Mouse (Mus musculus) Muller cell, postnatal 12 days (primary cell): Measurements from ENCODE around the gene Polh.

ENCODE experiments used
- DNase-seq: peaks from one replicate; pipeline ENCODE4 v3.0.0-alpha.2; 2015; ENCODE audit errors: inconsistent ontology term

The Polh gene

DNA sequence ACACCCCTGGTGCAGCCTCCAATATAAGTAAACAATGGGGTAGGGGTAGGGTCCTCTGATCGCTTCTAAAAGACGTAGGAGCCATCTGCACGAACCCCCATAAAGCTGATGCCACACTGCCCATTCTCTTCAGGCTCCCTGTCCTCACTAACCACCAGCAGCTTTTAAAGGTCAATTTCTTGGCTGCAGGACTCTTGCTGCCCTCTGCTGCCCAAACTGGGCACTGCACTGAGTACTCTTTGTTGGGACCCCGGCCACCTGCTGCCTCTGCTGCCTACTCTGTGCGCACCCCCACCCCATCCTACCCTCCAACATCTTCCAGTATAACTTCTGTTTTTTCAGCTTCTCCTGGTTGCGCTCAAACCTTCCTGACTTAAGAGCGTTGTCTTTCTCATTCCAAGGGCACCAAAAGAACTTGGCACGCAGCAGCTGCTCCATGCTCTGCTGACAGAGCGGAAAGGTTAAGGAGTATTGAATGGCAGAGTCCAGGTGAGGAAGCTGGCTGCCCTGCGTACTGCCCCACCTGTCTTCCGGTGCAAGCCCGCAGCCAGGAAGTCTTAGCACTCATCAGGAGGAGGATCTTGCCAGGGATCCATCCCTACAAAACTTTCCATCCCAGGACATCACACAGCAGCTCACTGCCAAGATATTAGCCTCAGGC is 70.3 kb downstream of the Polh start:
- peak; percentile 51 for DNase-seq

GRCm38 (mm10) chr17:46129741-46130498 is 72.5 kb downstream of the Polh start:
- DNase-seq: no peak

DNA sequence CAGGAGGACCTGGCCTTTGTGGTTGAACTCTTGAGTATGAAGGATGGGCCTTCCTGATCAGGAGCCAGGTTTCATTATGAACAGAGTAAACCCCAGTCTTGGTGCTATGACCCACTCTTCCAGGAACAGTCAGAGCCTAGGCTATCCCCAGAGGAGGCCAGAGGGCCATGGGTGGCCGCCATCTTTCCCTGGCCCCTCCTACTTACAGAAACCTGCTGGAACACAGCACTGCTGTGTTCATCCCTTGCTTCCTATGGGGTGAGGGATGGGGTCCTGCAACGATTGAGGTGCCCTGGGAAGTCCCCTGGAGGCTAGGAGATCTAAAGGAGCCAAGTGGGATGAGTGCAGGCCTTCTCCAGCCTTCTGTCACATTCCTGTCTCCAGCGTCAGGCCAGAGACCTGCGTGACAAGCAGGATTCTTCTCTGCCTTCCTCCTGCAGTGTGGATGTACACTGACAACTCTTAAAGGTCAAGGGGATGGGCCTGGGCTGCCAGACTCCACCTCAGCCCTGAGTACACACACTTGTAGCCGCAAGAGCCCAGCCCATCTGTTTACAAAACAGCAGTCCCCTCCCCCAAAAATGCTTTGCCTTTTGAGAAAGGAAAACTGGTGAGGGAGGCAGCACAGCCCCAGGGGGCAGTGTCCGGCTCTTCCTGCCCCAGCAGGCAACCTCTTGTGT is 74.5 kb downstream of the Polh start:
- DNase-seq: no peak

DNA sequence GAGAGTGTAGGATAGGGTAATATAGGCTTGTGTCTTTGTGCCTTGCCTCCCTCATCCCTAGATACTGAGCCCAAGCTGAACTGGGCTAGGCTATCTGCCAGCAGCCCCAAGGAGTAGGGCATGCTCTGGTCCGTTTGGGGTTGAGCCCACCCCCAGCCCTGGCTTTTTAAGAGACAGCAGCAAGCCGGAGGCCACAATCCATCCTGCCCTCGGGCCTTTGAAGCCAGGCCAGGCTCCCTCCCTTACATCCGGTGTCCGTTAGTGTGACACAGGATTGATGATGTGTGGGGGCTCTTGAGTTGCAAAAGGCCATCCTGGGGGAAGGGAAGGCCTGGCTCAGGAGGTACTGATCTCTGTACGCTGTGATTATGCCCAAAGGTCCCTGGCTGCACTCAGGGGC is 75.8 kb downstream of the Polh start:
- DNase-seq: no peak

DNA sequence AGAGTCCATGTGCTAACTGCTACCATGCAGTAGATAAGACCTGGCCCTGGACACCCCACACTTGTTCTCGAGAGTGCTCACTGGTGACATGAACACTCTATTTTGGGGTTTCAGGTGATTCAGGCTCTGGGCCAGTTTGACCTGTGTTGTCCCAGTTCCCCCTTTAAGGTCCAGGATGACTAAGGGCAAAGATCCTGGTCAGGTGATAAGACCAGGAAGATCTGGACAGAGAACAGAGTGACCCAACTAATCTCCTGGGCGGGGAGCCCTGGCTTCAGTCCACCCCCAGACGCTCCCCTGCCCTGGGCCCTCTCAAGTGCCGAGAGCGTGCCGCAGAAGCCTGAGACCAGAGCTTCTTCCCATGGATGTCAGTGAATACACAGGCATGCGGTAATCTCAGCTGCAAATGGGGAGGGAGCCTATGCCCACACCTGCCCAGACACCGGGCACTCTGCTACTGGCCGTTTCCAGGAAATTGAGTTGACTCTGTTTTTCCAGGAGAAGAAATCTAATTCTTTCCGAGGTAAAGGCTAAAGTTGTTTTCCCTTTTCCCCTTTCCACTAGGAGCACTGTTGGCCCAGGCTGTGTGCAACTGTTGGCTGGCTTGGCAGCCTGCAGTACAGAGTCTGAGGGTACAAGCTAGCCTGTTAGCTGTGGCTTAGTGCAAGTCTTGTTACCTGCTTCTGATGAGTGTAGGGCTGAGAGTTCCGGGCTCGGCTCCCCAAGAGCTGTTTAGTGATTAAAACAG is 78.3 kb downstream of the Polh start:
- no peak for DNase-seq

- DNase-seq: no peak
These were observed 79.2 kb downstream of the Polh start for GRCm38 (mm10) chr17:46123285-46123684.

- DNase-seq: no peak
These were observed 79.7 kb downstream of the Polh start for GRCm38 (mm10) chr17:46122791-46123190.
